Mouse (Mus musculus) mouse embryonic stem cell (cell line): Measurements from ENCODE around the gene Olfr642.

ENCODE experiments used
- in situ Hi-C, 2 experiments: fragments of 300-500 bp; cut with MboI; formaldehyde crosslinking; loops; 1 replicate in 1 of 2; 3 replicates in 1 of 2; pipeline ENCODE4 v1.14.3; 2019 to 2020; ENCODE audit warnings: low sequenced_read_pairs in 2 of 2, low pct_unique_long_range_greater_than_20kb in 1 of 2, mixed read lengths in 1 of 2; ENCODE audit not compliant: unreplicated experiment in 1 of 2

Gene Olfr642

DNA sequence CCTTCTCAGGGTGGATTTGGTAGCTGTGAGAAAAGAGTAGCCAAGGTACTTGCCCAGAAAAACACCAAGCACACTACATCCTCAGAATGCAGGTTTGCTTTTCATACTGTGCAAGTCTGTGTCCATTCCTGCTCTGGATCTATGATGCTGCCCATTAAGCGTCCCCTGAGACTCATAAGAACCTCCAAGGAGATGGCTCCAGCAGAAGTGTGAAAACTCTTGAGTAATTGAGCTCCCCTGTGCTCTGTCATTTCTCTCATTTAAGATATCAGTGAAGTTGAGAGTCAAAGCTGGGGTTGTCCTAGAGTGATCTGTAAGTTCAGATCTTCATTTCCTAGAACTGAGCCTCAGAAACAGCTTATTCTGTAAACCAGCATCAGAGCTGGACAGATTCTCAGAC lies at the start of gene Olfr642:
TSS of gene Olfr642 (minus strand) at position 101 of the 400 bp plus-strand sequence.
- in situ Hi-C loops: no loop called here

DNA sequence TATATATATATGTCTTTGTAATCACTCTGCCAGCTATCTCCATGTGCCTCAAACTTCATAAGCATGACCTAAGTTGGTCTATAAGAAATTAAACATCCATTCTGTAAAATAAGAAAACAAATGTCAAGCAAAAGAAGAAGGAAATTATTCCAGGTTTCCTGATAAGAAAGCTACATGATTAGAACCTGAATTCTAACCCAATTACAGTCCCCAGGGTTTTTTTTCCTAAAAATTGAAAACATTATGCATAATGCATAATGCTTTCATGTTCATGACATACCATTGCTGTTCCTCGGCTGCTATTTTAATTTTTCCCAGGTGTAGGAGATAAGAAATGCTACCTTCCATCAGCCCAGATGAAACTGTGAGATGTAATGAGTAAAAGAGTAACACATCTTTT lies 32.9 kb upstream of the Olfr642 start, which contains the start of gene Olfr645:
TSS of gene Olfr645 (minus strand) at position 101 of the 400 bp plus-strand sequence.
- in situ Hi-C loops: no loop called here

DNA sequence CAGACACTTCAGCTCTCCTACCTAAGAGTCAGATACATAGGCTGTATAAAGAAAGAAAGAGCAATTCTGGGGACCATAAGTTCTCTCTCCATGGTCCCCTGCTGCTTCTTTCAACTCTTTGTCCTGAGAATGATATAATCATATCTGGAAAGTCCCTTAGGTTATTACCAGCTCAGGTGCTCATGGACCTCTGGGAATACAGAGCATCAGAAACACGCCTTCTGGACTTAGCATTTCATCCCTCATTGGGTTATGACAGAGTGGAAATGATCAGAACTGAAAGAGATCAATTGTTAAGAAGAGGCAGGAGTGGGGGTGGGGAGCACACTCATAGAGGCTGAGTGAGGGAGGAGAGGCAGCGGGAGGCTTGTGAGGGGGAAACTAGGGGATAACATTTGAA lies 19.3 kb upstream of the Olfr642 start, which contains the start of gene Olfr644:
TSS of gene Olfr644 (minus strand) at position 101 of the 400 bp plus-strand sequence.
- in situ Hi-C loops: no loop called here

DNA sequence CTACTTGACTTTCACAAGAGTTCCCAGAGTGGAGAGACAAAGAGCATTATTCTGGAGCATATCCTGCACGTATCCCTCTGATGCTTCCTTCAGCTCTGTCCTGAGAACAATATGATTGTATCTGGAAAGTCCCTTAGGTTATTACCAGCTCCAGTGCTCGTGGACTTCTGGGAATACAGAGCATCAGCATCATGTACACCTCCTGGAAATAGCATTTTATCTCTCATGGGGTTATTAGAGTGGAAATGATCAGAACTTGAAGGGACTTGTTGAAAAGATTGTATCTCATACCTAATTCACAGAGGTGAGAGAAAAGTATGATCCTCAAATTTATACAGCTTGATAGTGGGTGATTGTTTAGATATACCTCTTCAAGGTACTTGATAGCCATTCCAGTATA lies 8.9 kb upstream of the Olfr642 start, which contains the start of gene 4930516K23Rik:
TSS of gene 4930516K23Rik (minus strand) at position 101 of the 400 bp plus-strand sequence.
- in situ Hi-C loops: no loop called here

DNA sequence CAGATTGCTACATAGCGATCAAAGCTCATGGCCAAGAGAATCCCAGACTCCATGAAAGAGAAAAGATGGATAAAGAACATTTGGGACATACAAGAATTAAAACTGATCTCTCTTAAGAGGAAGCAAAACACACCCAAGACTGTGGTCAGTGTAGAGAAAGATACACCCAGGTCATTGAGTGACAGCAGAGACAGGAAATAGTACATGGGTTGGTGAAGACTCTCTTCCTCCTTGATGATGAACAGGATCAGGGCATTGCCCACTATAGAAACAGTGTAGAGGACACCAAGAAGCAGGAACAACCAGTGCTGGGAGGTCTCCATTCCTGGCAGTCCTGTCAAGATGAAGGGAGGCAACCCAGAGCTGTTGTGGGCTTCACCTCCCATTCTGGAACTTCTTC lies 6.7 kb upstream of the Olfr642 start:
- in situ Hi-C loops: no loop called here

DNA sequence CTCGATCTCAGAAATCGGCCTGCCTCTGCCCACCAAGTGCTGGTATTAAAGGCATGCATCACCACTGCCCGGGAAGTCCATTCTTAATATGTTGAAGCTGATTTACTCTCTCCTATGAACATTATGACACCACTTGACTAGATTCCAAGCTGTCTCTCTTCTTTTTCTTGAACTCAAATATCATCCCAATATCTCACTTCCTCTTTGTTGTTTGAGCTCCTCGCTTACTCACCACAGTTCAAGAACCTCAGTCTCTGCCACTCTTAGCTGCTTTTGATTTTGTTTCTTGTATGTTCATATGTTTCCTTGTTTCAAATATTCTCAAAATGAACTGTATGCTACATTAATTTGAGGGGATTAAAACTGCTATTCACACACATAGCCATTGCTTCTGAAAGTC lies 1.7 kb downstream of the Olfr642 start:
- in situ Hi-C loops: no loop called here

DNA sequence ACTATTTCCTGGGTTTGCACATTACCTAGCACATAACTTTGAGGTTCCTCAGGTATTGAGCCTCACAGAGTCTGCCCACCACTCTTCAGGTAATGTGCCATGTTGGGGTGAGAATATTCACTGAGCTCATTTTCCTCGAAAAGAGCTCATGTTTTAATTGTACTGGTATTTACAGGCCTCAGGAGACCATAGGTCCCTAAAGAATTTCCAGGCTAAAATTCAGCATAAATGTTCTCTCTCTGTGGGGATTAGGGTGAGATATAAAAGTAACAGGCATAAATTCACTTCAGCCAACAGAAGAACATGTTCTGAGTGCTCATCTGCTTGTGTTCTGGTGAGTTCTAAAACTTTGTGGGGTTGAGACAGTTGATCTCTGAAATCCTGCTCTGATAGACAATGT lies 17.3 kb downstream of the Olfr642 start, which contains the start of gene Olfr641:
TSS of gene Olfr641 (plus strand) at position 301 of the 400 bp plus-strand sequence.
- in situ Hi-C loops: no loop called here

DNA sequence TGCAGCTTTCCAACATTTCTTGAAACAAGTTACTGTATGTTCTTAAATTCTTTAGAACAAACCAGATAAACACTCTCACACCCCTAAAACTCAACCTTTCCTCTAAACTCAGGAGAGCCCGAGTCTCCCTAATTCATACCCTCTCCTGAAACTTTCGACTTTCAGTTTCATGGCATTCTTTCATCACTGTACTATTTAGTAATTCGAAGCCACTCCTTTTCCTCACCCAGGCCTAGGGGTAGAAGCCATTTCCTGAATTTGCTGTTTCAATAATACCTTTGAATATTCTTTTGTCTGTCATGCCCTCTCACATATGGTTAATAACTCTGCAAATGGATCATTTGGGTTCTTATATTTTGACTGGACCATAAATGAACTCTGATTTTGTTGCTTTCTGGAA lies 25.5 kb downstream of the Olfr642 start:
- in situ Hi-C loops: no loop called here

DNA sequence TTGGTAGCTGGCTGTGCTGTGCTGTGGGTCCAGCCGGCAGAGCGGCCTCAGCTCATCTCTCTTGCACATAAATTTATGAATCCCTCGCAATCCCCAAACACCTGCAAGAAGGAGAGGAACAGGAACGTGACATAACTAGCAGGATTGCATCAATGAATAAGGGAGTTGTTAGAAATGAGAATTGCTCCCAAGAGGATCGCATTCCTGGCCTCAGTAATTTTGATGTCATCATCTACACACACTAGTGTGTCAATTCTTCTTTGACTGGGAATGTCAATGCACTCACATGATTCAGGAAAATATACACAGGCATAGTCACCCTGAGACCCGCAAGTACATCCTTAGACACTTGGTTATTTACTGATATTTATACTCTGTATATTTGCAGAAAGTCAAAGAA lies 27.0 kb downstream of the Olfr642 start, which contains the start of gene Olfr640:
TSS of gene Olfr640 (minus strand) at position 101 of the 400 bp plus-strand sequence.
- in situ Hi-C loops: no loop called here

DNA sequence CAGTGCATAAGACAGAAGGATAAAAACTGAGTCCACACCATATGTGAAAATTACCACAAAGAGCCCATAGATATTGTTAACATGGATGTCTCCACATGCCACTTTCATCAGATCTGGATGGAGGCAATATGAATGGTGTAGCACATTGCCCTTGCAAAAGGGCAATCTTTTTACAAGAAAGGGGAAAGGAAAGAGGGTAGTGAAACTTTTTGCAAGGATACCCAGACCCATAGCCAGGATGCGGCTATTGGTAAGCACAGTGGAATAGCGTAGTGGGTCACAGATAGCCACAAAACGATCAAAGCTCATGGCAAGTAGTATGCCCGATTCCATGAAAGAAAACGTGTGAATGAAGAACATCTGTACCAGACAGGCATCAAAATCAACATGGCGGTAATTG lies 30.8 kb downstream of the Olfr642 start:
- in situ Hi-C loops: no loop called here

DNA sequence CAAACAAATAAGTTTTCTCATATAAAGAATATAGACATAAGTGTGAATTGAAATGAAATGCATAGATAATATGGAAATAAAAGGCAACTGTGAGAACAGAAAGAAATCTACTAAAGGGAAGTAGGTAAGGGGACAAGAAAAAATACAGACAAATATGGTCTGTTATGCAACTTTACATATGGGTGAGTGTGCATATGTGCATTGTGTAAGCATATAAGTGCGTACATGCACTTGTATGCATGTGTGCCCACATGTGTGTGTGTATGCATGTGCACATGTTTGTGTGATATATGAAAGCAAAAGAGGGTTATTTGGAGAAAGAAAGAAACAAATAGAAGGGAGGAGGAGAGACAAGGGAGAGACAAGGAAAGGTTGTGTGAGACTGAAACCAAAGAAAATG lies 33.5 kb downstream of the Olfr642 start:
- in situ Hi-C loops: no loop called here

DNA sequence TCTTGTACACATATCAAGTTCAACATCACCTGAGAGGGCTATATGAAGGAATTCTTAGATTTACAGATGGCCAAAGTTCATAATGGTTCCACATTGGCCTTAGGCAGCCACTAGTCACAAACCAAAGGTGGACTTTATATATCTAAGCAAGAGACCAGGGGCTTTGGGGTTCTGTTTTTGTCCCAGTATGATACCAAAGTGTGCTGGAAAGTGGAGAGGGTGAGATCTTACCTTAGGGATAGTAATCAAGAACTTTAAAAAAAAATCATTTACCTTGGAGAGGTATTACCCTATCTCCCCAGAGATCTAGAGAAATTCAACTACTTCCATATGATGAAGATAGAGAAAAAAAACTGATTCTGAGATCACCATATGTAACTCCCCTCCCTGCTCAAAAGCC lies 35.3 kb downstream of the Olfr642 start, which contains the start of gene Olfr639:
TSS of gene Olfr639 (minus strand) at position 101 of the 400 bp plus-strand sequence.
- in situ Hi-C loops: no loop called here

DNA sequence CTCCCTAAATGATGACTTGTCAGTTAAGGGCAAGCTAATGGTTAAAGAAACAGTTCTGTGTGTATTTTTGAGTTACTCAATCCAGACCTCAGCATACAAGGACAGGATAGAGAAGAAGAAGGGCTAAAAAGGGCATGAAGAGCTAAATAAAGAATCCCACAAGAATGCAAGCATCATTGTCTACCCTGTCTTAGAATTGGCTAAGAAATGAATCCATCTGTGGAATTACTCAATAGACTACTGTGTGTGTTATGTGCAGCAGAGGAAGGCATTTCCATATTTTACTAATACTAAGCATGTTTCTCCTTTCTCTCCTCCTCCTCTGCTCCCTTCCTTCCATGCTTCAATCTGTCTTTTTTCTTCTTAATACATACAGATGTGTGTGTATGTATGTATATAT lies 53.3 kb downstream of the Olfr642 start:
- in situ Hi-C loops: no loop called here

DNA sequence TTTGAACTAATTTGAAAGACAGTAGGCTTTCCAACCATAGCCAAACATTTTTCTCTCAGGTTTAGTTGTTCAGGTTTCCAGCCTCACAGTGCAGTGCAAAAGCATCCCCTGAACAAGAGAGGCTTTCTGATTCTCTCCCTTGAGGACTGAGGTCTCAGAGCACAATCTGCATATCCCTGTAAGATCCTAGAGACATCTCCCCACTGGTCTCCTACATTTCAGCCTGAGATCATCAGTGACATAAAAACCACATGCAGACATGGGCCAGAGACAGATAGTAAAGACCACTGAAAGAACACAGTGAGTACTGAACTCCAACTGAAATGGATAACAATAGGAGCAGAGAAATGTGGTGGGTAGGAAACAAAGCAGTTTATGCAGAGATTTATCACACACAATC lies 54.0 kb downstream of the Olfr642 start, which contains the start of gene Olfr638:
TSS of gene Olfr638 (plus strand) at position 301 of the 400 bp plus-strand sequence.
- in situ Hi-C loops: no loop called here
